Mouse (Mus musculus) neural tube, embryonic 12.5 days (tissue): Measurements from ENCODE around the gene Gm2956. TPM values are rescaled to one million over a fixed set of nuclear protein-coding genes. Genes with fewer than 3 reads are reported as not detected.
"Not testable (repeated sequence)": the region's sequence is repeated elsewhere in the genome, so short reads cannot be mapped to it uniquely, and the experiment has no call there.

Experiments
- ATAC-seq: fragments of 200-750 bp; cut with Nextera tagmentation; 2 replicates; pipeline ENCODE4 v1.8.0; 2017; ENCODE audit warnings: low read depth, mild to moderate bottlenecking, moderate TSS enrichment, moderate library complexity; ENCODE audit not compliant: low FRiP score
- H3K27ac ChIP-seq: fragments of 300-500 bp; sonication (generic); 2 replicates; pipeline ENCODE4 v1.5.1; 2016
- H3K27me3 ChIP-seq: fragments of 300-500 bp; sonication (generic); replicated peaks from 2 replicates; pipeline ENCODE4 v1.6.1; 2016; ENCODE audit warnings: mild to moderate bottlenecking
- H3K36me3 ChIP-seq: fragments of 300-500 bp; sonication (generic); 2 replicates; pipeline ENCODE4 v1.6.1; 2016; ENCODE audit warnings: mild to moderate bottlenecking
- H3K4me1 ChIP-seq: fragments of 300-500 bp; sonication (generic); 2 replicates; pipeline ENCODE4 v1.6.1; 2016
- H3K4me2 ChIP-seq: fragments of 300-500 bp; sonication (generic); replicated peaks from 2 replicates; pipeline ENCODE4 v1.6.1; 2016; ENCODE audit warnings: mild to moderate bottlenecking
- H3K4me3 ChIP-seq: fragments of 300-500 bp; sonication (generic); 2 replicates; pipeline ENCODE4 v1.5.1; 2016
- H3K9ac ChIP-seq: fragments of 300-500 bp; sonication (generic); 2 replicates; pipeline ENCODE4 v1.6.1; 2016; ENCODE audit warnings: mild to moderate bottlenecking
- H3K9me3 ChIP-seq: fragments of 300-500 bp; sonication (generic); 2 replicates; pipeline ENCODE4 v1.6.1; 2016; ENCODE audit warnings: mild to moderate bottlenecking
- WGBS: fragments of 180-500 bp; shearing (Covaris S2); methylation state at CpG from one replicate; pipeline ENCODE4 v1.1.7; 2016; 5-methylcytosine and 5-hydroxymethylcytosine counted together
- polyA plus RNA-seq: library from polyadenylated mRNA; unstranded; fragments of >200 nt; fragmentation: Nextera tagmentation; extraction: Ambion mirVana; gene quantifications from 2 replicates; pipeline ENCODE4 v1.2.1, GENCODE M21; 2016

Gene Gm2956
- not detected in 2 replicates for polyA plus RNA-seq

DNA sequence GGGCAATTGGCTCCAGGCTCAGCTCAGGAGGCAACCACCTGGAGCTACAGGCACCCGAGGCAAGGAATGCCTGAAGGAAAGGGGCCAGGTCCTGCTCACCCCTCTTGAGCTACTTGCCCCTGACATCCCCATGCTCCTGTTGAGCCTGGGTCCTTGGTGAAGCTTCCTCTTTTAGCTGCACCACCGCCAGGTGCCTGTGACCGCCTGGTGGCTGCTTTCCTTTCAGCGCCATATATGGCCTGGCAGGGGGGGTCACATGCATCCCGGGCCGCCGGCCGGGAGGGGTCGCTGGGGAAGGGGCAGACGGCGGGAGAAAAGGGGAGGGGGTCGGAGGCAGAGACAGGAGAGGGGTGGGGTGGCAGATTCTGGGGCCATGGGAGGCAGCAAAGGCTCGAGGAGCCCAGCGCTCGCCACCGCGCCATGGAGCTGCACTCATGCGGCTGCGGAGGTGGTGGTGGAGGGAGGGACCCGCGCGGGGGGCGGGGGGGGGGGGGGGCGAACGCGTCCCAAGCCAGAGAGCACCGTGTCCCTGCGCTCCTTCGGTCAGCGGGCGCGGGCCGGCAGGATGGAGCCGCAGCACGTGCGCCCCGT lies at the start of gene Gm2956:
Gm2956 (plus strand) TSS at position 541 of the 591 bp plus-strand sequence.
- Histone ChIP-seq H3K4me2 (peak within 1 kb of the TSS; percentile 58), H3K4me3 (peak within 1 kb of the TSS; percentile 42), H3K9ac (0 out of 2 replicates have a peak within 1 kb of the TSS, but pooled peaks have one; percentile 33)
- H3K27ac ChIP-seq, ATAC-seq, H3K9me3 ChIP-seq, H3K27me3 ChIP-seq, H3K36me3 ChIP-seq, H3K4me1 ChIP-seq: not testable (repeated sequence)
- WGBS = 3% methylated on average over 4 of the region's 37 CpGs

DNA sequence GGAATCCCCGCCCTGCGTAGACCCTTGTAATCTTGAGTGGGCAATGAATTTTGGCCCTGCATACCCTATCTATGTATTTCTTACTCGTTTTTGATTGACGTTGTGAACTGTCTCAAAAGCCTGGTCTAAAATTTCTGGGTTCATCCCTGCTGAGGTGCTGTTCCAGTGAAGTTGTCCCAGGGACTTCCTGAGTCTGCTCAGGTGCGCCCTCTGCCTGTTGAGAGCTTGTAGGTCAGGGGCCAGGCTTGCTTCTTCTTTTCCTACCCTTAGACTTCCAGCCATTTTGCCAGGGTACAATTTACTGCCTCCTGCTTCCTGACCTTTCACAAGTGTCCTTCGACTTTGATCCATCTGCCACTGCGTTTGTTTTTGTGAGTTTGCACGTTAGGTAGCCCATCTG lies 979 bp downstream of the Gm2956 start:
- not testable (repeated sequence) for H3K4me1 ChIP-seq, H3K4me3 ChIP-seq, H3K27me3 ChIP-seq, H3K27ac ChIP-seq, H3K9ac ChIP-seq, H3K36me3 ChIP-seq, ATAC-seq, H3K9me3 ChIP-seq
- 0% methylated on average over 4 of the region's 8 CpGs for WGBS
- peak overlapping the region; percentile 58 for H3K4me2 ChIP-seq

DNA sequence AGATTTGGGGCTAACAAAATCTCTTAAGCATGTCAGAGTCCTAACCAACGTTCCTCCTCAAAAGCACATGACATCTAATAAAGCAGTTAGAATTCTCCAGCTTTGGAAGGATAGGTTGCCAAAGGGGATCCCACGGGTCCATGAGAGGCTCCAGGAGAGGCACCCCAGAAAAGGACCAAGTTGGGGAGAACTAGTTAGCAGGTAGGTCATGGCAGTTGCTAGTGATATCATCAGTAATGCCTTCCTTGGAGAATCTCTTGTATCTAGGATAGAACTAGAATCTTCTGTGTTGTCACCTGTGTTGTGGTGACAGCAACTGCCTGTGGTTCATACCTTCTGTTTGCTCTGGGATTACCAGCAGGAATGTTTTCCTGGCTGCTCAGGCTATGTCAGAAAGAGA lies 62.4 kb downstream of the Gm2956 start, which contains the start of gene Gm10413:
Gm10413 (plus strand) TSS at position 301 of the 400 bp plus-strand sequence.
- H3K27me3 ChIP-seq, H3K36me3 ChIP-seq, ATAC-seq, H3K27ac ChIP-seq, H3K4me2 ChIP-seq, H3K9me3 ChIP-seq, H3K4me3 ChIP-seq, H3K4me1 ChIP-seq, H3K9ac ChIP-seq: not testable (repeated sequence)
- WGBS = no CpG with 5 or more reads among the region's 2 CpGs

Other genes with a start within 250 kb of the Gm2956 start
- not detected in 2 replicates for gene Gm10340, start 198.6 kb upstream of the Gm2956 start, polyA plus RNA-seq
- gene Gm5795, start 144.4 kb upstream of the Gm2956 start, polyA plus RNA-seq = not detected in 2 replicates
- gene D830030K20Rik, start 124.1 kb upstream of the Gm2956 start, polyA plus RNA-seq = 14.2 and 15.3 TPM in 2 replicates
- not detected in 2 replicates for gene Gm10413, start 62.5 kb downstream of the Gm2956 start, polyA plus RNA-seq
- 4.5 and 5.9 TPM in 2 replicates for gene Gm10409, start 80.0 kb downstream of the Gm2956 start, polyA plus RNA-seq
- 1.4 and 2.8 TPM in 2 replicates for gene Gm3005, start 95.5 kb downstream of the Gm2956 start, polyA plus RNA-seq
- gene Gm10408, start 116.8 kb downstream of the Gm2956 start, polyA plus RNA-seq = not detected in 2 replicates